Mouse (Mus musculus) MEL (cell line): ENCODE results near the gene Ptgs1. TPM values are rescaled to one million over a fixed set of nuclear protein-coding genes. Genes with fewer than 3 reads are reported as not detected.

Experiments used
- DNase-seq: peaks from one replicate; pipeline ENCODE4 v3.0.0; 2011; ENCODE audit warnings: low read depth, low spot score
- H3K27ac ChIP-seq: 2 replicates; pipeline ENCODE4 v1.5.1; 2012; ENCODE audit warnings: low read depth, mild to moderate bottlenecking, control low read depth, low read length, moderate library complexity; ENCODE audit not compliant: control insufficient read depth
- H3K27me3 ChIP-seq, 2 experiments: fragments of 150-350 bp in 1 of 2; sonication (generic) in 1 of 2; 2 replicates each; pipeline ENCODE4 v1.6.1; 2012; ENCODE audit warnings: low read length in 2 of 2, mild to moderate bottlenecking in 2 of 2, improper control_type of control experiment in 1 of 2, moderate library complexity in 1 of 2; ENCODE audit not compliant: insufficient read depth in 2 of 2, control insufficient read depth in 1 of 2
- H3K36me3 ChIP-seq, 2 experiments: 2 replicates each; pipeline ENCODE4 v1.6.1; 2012 to 2014; ENCODE audit warnings: low read length in 2 of 2, improper control_type of control experiment in 1 of 2, inconsistent platforms in 1 of 2, mild to moderate bottlenecking in 1 of 2; ENCODE audit not compliant: insufficient read depth in 2 of 2, control insufficient read depth in 1 of 2
- H3K4me1 ChIP-seq, 2 experiments: fragments of 150-350 bp in 1 of 2; sonication (generic) in 1 of 2; 2 replicates each; pipeline ENCODE4 v1.6.1; 2012; ENCODE audit warnings: low read length in 2 of 2, improper control_type of control experiment in 1 of 2, mild to moderate bottlenecking in 1 of 2; ENCODE audit not compliant: insufficient read depth in 2 of 2, control insufficient read depth in 1 of 2
- H3K4me3 ChIP-seq, 2 experiments: fragments of 150-350 bp in 1 of 2; sonication (generic) in 1 of 2; 2 replicates each; pipeline ENCODE4 v1.5.1; 2012; ENCODE audit warnings: low read depth in 2 of 2, low read length in 2 of 2, mild to moderate bottlenecking in 2 of 2, moderate library complexity in 2 of 2, control low read depth in 1 of 2, improper control_type of control experiment in 1 of 2; ENCODE audit not compliant: control insufficient read depth in 1 of 2, insufficient read depth in 1 of 2
- H3K79me2 ChIP-seq: 2 replicates; pipeline ENCODE4 v1.6.1; 2012; ENCODE audit warnings: mild to moderate bottlenecking, low read length, moderate library complexity; ENCODE audit not compliant: control insufficient read depth, poor library complexity, insufficient read depth
- H3K9ac ChIP-seq: 2 replicates; pipeline ENCODE4 v1.6.1; 2012; ENCODE audit warnings: low read depth, mild to moderate bottlenecking, control low read depth, low read length, moderate library complexity; ENCODE audit not compliant: control insufficient read depth, poor library complexity, severe bottlenecking
- H3K9me3 ChIP-seq: fragments of 150-350 bp; sonication (generic); replicated peaks from 2 replicates; pipeline ENCODE4 v1.6.1; 2012; ENCODE audit warnings: mild to moderate bottlenecking, low read length, improper control_type of control experiment, moderate library complexity; ENCODE audit not compliant: insufficient read depth
- BHLHE40 ChIP-seq: IDR thresholded peaks from 2 replicates; pipeline ENCODE4 v1.6.1; 2012; ENCODE audit warnings: low read depth, mild to moderate bottlenecking, inconsistent platforms, low read length, improper control_type of control experiment, borderline replicate concordance
- CHD1 ChIP-seq: IDR thresholded peaks from 2 replicates; pipeline ENCODE4 v1.6.1; 2012; ENCODE audit warnings: low read depth, mild to moderate bottlenecking, inconsistent platforms, low read length, improper control_type of control experiment
- CHD2 ChIP-seq: IDR thresholded peaks from 2 replicates; pipeline ENCODE4 v1.6.1; 2011; ENCODE audit warnings: low read length, improper control_type of control experiment
- CTCF ChIP-seq, 3 experiments: IDR thresholded peaks in 2 of 3; conservative IDR thresholded peaks in 1 of 3; 2 replicates each; pipeline ENCODE4 v1.5.1; 2011 to 2012; ENCODE audit warnings: low read length in 3 of 3, low read depth in 2 of 3, mild to moderate bottlenecking in 2 of 3, improper control_type of control experiment in 1 of 3, inconsistent platforms in 1 of 3, mixed read lengths in 1 of 3, moderate library complexity in 1 of 3; ENCODE audit not compliant: control insufficient read depth in 1 of 3, insufficient read depth in 1 of 3, poor library complexity in 1 of 3, severe bottlenecking in 1 of 3
- E2F4 ChIP-seq: IDR thresholded peaks from 2 replicates; pipeline ENCODE4 v1.6.1; 2011; ENCODE audit warnings: low read depth, low read length, improper control_type of control experiment, borderline replicate concordance
- EP300 ChIP-seq, 2 experiments: IDR thresholded peaks; 2 replicates each; pipeline ENCODE4 v1.6.1; 2011; ENCODE audit warnings: improper control_type of control experiment in 2 of 2, low read length in 2 of 2, low read depth in 1 of 2, mild to moderate bottlenecking in 1 of 2
- ETS1 ChIP-seq: IDR thresholded peaks from 2 replicates; pipeline ENCODE4 v1.6.1; 2012; ENCODE audit warnings: low read depth, mild to moderate bottlenecking, inconsistent platforms, low read length, improper control_type of control experiment, moderate library complexity
- GATA1 ChIP-seq: IDR thresholded peaks from 2 replicates; pipeline ENCODE4 v1.6.1; 2011; ENCODE audit warnings: low read depth, low read length, improper control_type of control experiment
- HCFC1 ChIP-seq: IDR thresholded peaks from 2 replicates; pipeline ENCODE4 v1.6.1; 2012; ENCODE audit warnings: low read depth, mild to moderate bottlenecking, inconsistent platforms, low read length, improper control_type of control experiment, moderate library complexity
- JUND ChIP-seq: IDR thresholded peaks from 2 replicates; pipeline ENCODE4 v1.6.1; 2011; ENCODE audit warnings: low read depth, mild to moderate bottlenecking, improper control_type of control experiment, low read length
- MAFK ChIP-seq: IDR thresholded peaks from 2 replicates; pipeline ENCODE4 v1.6.1; 2011; ENCODE audit warnings: low read depth, mild to moderate bottlenecking, low read length, improper control_type of control experiment, borderline replicate concordance
- MAX ChIP-seq: IDR thresholded peaks from 2 replicates; pipeline ENCODE4 v1.6.1; 2011; ENCODE audit warnings: low read length, improper control_type of control experiment
- MEF2A ChIP-seq: IDR thresholded peaks from 2 replicates; pipeline ENCODE4 v1.6.1; 2014; ENCODE audit warnings: low read depth, mild to moderate bottlenecking, inconsistent platforms, low read length, improper control_type of control experiment; ENCODE audit not compliant: poor library complexity, insufficient replicate concordance, severe bottlenecking; ENCODE audit errors: extremely low read depth
- MXI1 ChIP-seq: IDR thresholded peaks from 2 replicates; pipeline ENCODE4 v1.6.1; 2011; ENCODE audit warnings: mild to moderate bottlenecking, low read depth, low read length, improper control_type of control experiment
- MYB ChIP-seq: IDR thresholded peaks from 2 replicates; pipeline ENCODE4 v1.6.1; 2011; ENCODE audit warnings: mild to moderate bottlenecking, low read depth, low read length, improper control_type of control experiment
- MYC ChIP-seq: IDR thresholded peaks from 2 replicates; pipeline ENCODE4 v1.6.1; 2011; ENCODE audit warnings: low read depth, mild to moderate bottlenecking, low read length, improper control_type of control experiment, moderate library complexity
- NRF1 ChIP-seq: IDR thresholded peaks from 2 replicates; pipeline ENCODE4 v1.6.1; 2014; ENCODE audit warnings: low read depth, mild to moderate bottlenecking, inconsistent platforms, low read length, improper control_type of control experiment, moderate library complexity; ENCODE audit not compliant: poor library complexity, insufficient read depth, severe bottlenecking
- RCOR1 ChIP-seq: IDR thresholded peaks from 2 replicates; pipeline ENCODE4 v1.6.1; 2012; ENCODE audit warnings: low read depth, mild to moderate bottlenecking, inconsistent platforms, low read length, improper control_type of control experiment
- SIN3A ChIP-seq: IDR thresholded peaks from 2 replicates; pipeline ENCODE4 v1.6.1; 2012; ENCODE audit warnings: low read length, improper control_type of control experiment, inconsistent platforms
- TAL1 ChIP-seq: IDR thresholded peaks from 2 replicates; pipeline ENCODE4 v1.6.1; 2012; ENCODE audit warnings: mild to moderate bottlenecking, inconsistent platforms, low read length, moderate library complexity, mixed read lengths
- TBP ChIP-seq: IDR thresholded peaks from 2 replicates; pipeline ENCODE4 v1.8.0; 2011; ENCODE audit warnings: low read depth, low read length, improper control_type of control experiment
- USF2 ChIP-seq, 2 experiments: IDR thresholded peaks; 2 replicates each; pipeline ENCODE4 v1.6.1; 2011 to 2012; ENCODE audit warnings: improper control_type of control experiment in 2 of 2, low read length in 2 of 2, borderline replicate concordance in 1 of 2, inconsistent platforms in 1 of 2, low read depth in 1 of 2, mild to moderate bottlenecking in 1 of 2; ENCODE audit not compliant: insufficient read depth in 1 of 2
- ZC3H11A ChIP-seq: IDR thresholded peaks from 2 replicates; pipeline ENCODE4 v1.6.1; 2012; ENCODE audit warnings: low read depth, mild to moderate bottlenecking, inconsistent platforms, low read length, improper control_type of control experiment
- ZKSCAN1 ChIP-seq: IDR thresholded peaks from 2 replicates; pipeline ENCODE4 v1.6.1; 2012; ENCODE audit warnings: low read depth, mild to moderate bottlenecking, inconsistent platforms, low read length, improper control_type of control experiment, moderate library complexity
- ZMIZ1 ChIP-seq: IDR thresholded peaks from 2 replicates; pipeline ENCODE4 v1.6.1; 2012; ENCODE audit warnings: low read depth, mild to moderate bottlenecking, inconsistent platforms, low read length, improper control_type of control experiment, moderate library complexity
- ZNF384 ChIP-seq: IDR thresholded peaks from 2 replicates; pipeline ENCODE4 v1.6.1; 2012; ENCODE audit warnings: low read depth, mild to moderate bottlenecking, inconsistent platforms, low read length, improper control_type of control experiment
- polyA plus RNA-seq, 2 experiments: library from polyadenylated mRNA; stranded (reverse) in 1 of 2; unstranded in 1 of 2; fragments of >175 nt in 1 of 2; fragments of >200 nt in 1 of 2; gene quantifications; 2 replicates each; pipeline versions ENCODE4 v1.2.1 to v1.2.4; 2012; ENCODE audit warnings: low replicate concordance in 2 of 2, low read depth in 1 of 2; ENCODE audit not compliant: insufficient read length in 2 of 2, insufficient read depth in 1 of 2, missing spikeins in 1 of 2
- total RNA-seq: library from RNA; depleted of rRNA; stranded (reverse); fragments of 300-350 nt; gene quantifications from 2 replicates; pipeline ENCODE4 v1.2.3, GENCODE M21; 2012

Gene Ptgs1
- total and polyA plus RNA-seq, 3 experiments = 3.9 to 20.0 TPM; not detected in 1

GRCm38 (mm10) chr2:36259382-36259781 is 29.2 kb downstream of the Ptgs1 start:
- H3K4me1 ChIP-seq = no peaks in the 10 kb centered on the region
- no peak for DNase-seq
- TF ChIP-seq E2F4 = no peak
- TF ChIP-seq MEF2A = no peak
- TF ChIP-seq BHLHE40 = no peak
- TF ChIP-seq EP300 (IDR thresholded peaks at IDR 0.05; ENCODE audit: low read depth in 1 of 2, low read length in 2 of 2) = no peak
- TF ChIP-seq ETS1 = no peak
- TF ChIP-seq SIN3A = no peak
- TF ChIP-seq ZMIZ1 = no peak
- no peak for TF ChIP-seq GATA1
- no peak for TF ChIP-seq MYB
- TF ChIP-seq CTCF (IDR thresholded peaks at IDR 0.05 in 2 of 3, conservative IDR thresholded peaks at IDR 0.05 in 1 of 3; ENCODE audit: control insufficient read depth in 1 of 3, insufficient read depth in 1 of 3, low read depth in 2 of 3, low read length in 3 of 3, poor library complexity in 1 of 3, severe bottlenecking in 1 of 3) = no peak
- TF ChIP-seq MXI1 = no peak
- no peak for TF ChIP-seq ZC3H11A
- TF ChIP-seq ZNF384 = no peak
- TF ChIP-seq TBP = no peak
- no peak for TF ChIP-seq ZKSCAN1
- TF ChIP-seq, all 39 proteins: peak for 0
- Histone ChIP-seq H3K4me3 (no peak overlapping the region), H3K9ac (no peak overlapping the region), H3K9me3 (no peaks in the 10 kb centered on the region), H3K36me3 (no peaks in the 10 kb centered on the region), H3K27me3 (peaks cover 2 to 3% of the 10 kb centered on the region in 2 experiments; a peak in 2 of 4 replicates), H3K27ac (no peak overlapping the region), H3K79me2 (no peaks in the 10 kb centered on the region)

- H3K9me3 ChIP-seq = no peaks in the 10 kb centered on the region
- peaks cover 2 to 3% of the 10 kb centered on the region in 2 experiments; a peak in 2 of 4 replicates for H3K27me3 ChIP-seq
- H3K79me2 ChIP-seq = no peaks in the 10 kb centered on the region
- H3K4me1 ChIP-seq = no peaks in the 10 kb centered on the region
- H3K4me3 ChIP-seq = no peak overlapping the region
- DNase-seq = no peak
- H3K27ac ChIP-seq = no peak overlapping the region
- H3K36me3 ChIP-seq = no peaks in the 10 kb centered on the region
- TF ChIP-seq NRF1 (no peak), JUND (no peak), ETS1 (no peak), MYC (no peak), CHD2 (no peak), ZC3H11A (no peak), ZMIZ1 (no peak), RCOR1 (no peak), MXI1 (no peak), MAFK (no peak), USF2 (IDR thresholded peaks at IDR 0.05; ENCODE audit: borderline replicate concordance in 1 of 2, insufficient read depth in 1 of 2, low read depth in 1 of 2, low read length in 2 of 2) (no peak), CHD1 (no peak), E2F4 (no peak), TAL1 (no peak), HCFC1 (no peak), MAX (no peak), ZKSCAN1 (no peak)
- no peak overlapping the region for H3K9ac ChIP-seq
These were observed 29.7 kb downstream of the Ptgs1 start for GRCm38 (mm10) chr2:36259798-36260540.
